14 mouse cellular contexts compared by ENCODE assay signal in genomic region chr11:62929799-62930198, GRCm38 (mm10). TPM values are rescaled to one million over a fixed set of nuclear protein-coding genes. Genes with fewer than 3 reads are reported as not detected.
DNase-seq lines count a peak whose midpoint lies in the region; ATAC-seq lines count a peak whose summit lies in the region.
"Had no signal": no experiment of that assay in that cellular context is flagged by ENCODE, and none has a peak within 500 bp of the region (broad histone marks: within the 10 kb centered on the region; RNA-seq: fewer than 3 reads in every experiment).

No protein-coding gene starts in this region.

- DNase-seq in heart, postnatal 36 days: no peak
- peak; percentile 46 for DNase-seq in R1 (ENCODE audit: low read depth, low spot score)
- peak; percentile 46 for DNase-seq in lung, postnatal 10 days
- DNase-seq in B cell, adult 2 months: no peak
- no peak for DNase-seq in layer of hippocampus, postnatal 25 days (ENCODE audit: extremely low spot score in 1 of 2, low spot score in 1 of 2)
- DNase-seq in frontal cortex, postnatal 14 days (ENCODE audit: low spot score in 2 of 2): no peak
- DNase-seq: cerebellum, adult 2 months; right cerebral cortex, postnatal 25 days; thymus, postnatal 14 days had no signal

- no peaks in the 10 kb centered on the region for H3K36me3 ChIP-seq in heart, embryonic 13.5 days
- H3K36me3 ChIP-seq in kidney, embryonic 16.5 days (ENCODE audit: insufficient read depth, low read length): no peaks in the 10 kb centered on the region
- H3K36me3 ChIP-seq: hindbrain, embryonic 15.5 days had no signal

- no peak overlapping the region for H3K4me2 ChIP-seq in heart, embryonic 13.5 days
- no peak overlapping the region for H3K4me2 ChIP-seq in kidney, embryonic 16.5 days (replicated peaks; ENCODE audit: low read depth, low read length)
- H3K4me2 ChIP-seq: hindbrain, embryonic 15.5 days had no signal

- no peaks in the 10 kb centered on the region for H3K4me1 ChIP-seq in heart, embryonic 13.5 days
- H3K4me1 ChIP-seq in kidney, embryonic 16.5 days (ENCODE audit: insufficient read depth, low read length): 0 out of 2 replicates have a peak, but pooled peaks cover 3% of the 10 kb centered on the region
- H3K4me1 ChIP-seq: hindbrain, embryonic 15.5 days had no signal

- no peaks in the 10 kb centered on the region for H3K27me3 ChIP-seq in heart, embryonic 13.5 days (replicated peaks)
- H3K27me3 ChIP-seq in kidney, embryonic 16.5 days (ENCODE audit: insufficient read depth, low read length): no peaks in the 10 kb centered on the region
- H3K27me3 ChIP-seq: hindbrain, embryonic 15.5 days; Patski had no signal

- intact Hi-C loops in heart, postnatal 36 days (cut with DNase I): no loop called here

- 46% methylated on average over 3 of the region's 3 CpGs for WGBS in heart, embryonic 13.5 days
- WGBS in kidney, embryonic 16.5 days: 26% methylated on average over 3 of the region's 3 CpGs

- H3K4me3 ChIP-seq in heart, embryonic 13.5 days: no peak overlapping the region
- no peak overlapping the region for H3K4me3 ChIP-seq in kidney, embryonic 16.5 days (ENCODE audit: low read length)
- H3K4me3 ChIP-seq: hindbrain, embryonic 15.5 days had no signal

- no peak overlapping the region for H3K9ac ChIP-seq in heart, embryonic 13.5 days
- H3K9ac ChIP-seq in kidney, embryonic 16.5 days (replicated peaks; ENCODE audit: low read length): no peak overlapping the region
- H3K9ac ChIP-seq: hindbrain, embryonic 15.5 days had no signal

- ATAC-seq in heart, embryonic 13.5 days (ENCODE audit: extremely low read depth, insufficient number of reproducible peaks, low FRiP score, low TSS enrichment): peak; percentile 86
- ATAC-seq in kidney, embryonic 16.5 days (ENCODE audit: low FRiP score, low TSS enrichment): peak; percentile 75
- ATAC-seq: Patski had no signal

- peak overlapping the region; percentile 32; the same call in 1 of the 2 replicates for H3K27ac ChIP-seq in heart, embryonic 13.5 days (replicated peaks)
- H3K27ac ChIP-seq in kidney, embryonic 16.5 days (ENCODE audit: low read length): no peak overlapping the region
- H3K27ac ChIP-seq: hindbrain, embryonic 15.5 days had no signal

- peaks cover 8% of the 10 kb centered on the region; the same call in 1 of the 2 replicates for H3K9me3 ChIP-seq in heart, embryonic 13.5 days
- H3K9me3 ChIP-seq in kidney, embryonic 16.5 days (ENCODE audit: low read length): peaks cover 6% of the 10 kb centered on the region; the same call in 1 of the 2 replicates
- H3K9me3 ChIP-seq: hindbrain, embryonic 15.5 days had no signal

RNA-seq across cellular contexts. Expression of gene Cdrt4, which starts 21.2 kb away (rescaled TPM):
- polyA plus RNA-seq in heart, embryonic 13.5 days (2015; fragmentation: Nextera tagmentation; extraction: Ambion mirVana): not detected in 2 replicates
- total RNA-seq in heart, postnatal 36 days (2021): not detected
- not detected in 2 replicates for polyA plus RNA-seq in kidney, embryonic 16.5 days (2015; fragmentation: Nextera tagmentation; extraction: Ambion mirVana)
- under 1 TPM in 1 of 2 experiments, not detected in 1; 0.39 TPM for total RNA-seq in layer of hippocampus, postnatal 25 days (2021)
- total RNA-seq: left cerebral cortex, postnatal 14 days had no signal
- polyA plus RNA-seq: hindbrain, embryonic 15.5 days; Patski had no signal

RNA-seq across cellular contexts. Expression of gene Tvp23b, which starts 50.5 kb away (rescaled TPM):
- polyA plus RNA-seq in heart, embryonic 13.5 days (2015; fragmentation: Nextera tagmentation; extraction: Ambion mirVana): 47.7 and 52.3 TPM in 2 replicates
- total RNA-seq in heart, postnatal 36 days (2021): 10 to 100 TPM; 18.6 to 18.8 TPM
- polyA plus RNA-seq in kidney, embryonic 16.5 days (2015; fragmentation: Nextera tagmentation; extraction: Ambion mirVana): 79.0 and 83.6 TPM in 2 replicates
- 10 to 100 TPM; 28.9 to 30.2 TPM for total RNA-seq in layer of hippocampus, postnatal 25 days (2021)

Comparison
In these comparisons a context has a peak if more than half of its experiments do, and no peak if none do; other contexts are left out.
1. DNase-seq: peak in R1 (single experiment) and lung, postnatal 10 days (single experiment); none in heart, postnatal 36 days (0 of 2), B cell, adult 2 months (0 of 2), layer of hippocampus, postnatal 25 days (0 of 2) and frontal cortex, postnatal 14 days (0 of 2).